Mouse (Mus musculus): ENCODE measurements around the gene Tmem131. TPM values are rescaled to one million over a fixed set of nuclear protein-coding genes. Genes with fewer than 3 reads are reported as not detected.
A peak's percentile ranks its signal among the peaks of the same experiment; 100 is the strongest.

Gene Tmem131
- polyA plus RNA-seq, 1 experiment from 2014 or later, result 15.6 TPM

DNA sequence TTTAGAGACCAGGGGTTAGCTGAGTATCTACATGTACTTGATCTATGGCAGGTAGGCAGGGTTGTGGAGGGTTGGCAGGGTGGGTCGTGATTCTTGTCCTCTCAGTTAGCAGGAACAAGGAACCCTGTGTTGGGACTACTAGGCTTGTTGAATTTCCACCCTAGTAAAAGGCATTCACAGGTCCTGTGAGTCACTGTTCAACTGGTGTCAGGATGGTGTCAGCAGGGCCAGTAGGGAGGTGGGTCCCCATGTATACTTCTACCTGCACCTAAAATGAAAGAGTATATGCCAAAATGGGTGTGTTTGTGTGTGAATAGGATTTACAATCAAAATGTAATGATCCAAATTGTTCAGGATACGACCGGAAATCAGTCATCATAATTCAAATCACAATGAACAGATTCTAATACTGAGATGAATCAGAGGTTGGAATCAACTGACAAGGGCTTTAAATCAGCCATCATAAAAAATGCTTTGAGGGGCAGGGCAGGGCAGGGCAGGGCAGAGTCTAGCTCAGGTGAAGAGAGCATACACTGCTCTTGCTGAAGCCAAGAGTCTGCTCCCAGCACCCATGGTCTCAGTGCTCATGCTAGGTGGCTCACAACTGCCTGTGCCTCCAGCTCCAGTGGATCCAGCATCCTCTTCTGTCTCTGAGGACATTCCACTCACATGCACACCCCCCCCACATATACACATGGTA lies 27.6 kb upstream of the Tmem131 start:
- H3K4me2 ChIP-seq, result no peak overlapping the region
- no peaks in the 10 kb centered on the region for H3K27me3 ChIP-seq
- H3K9me3 ChIP-seq, result no peaks in the 10 kb centered on the region
- H3K9ac ChIP-seq (replicated peaks), result no peak overlapping the region
- no peak overlapping the region for H3K4me3 ChIP-seq (replicated peaks)
- H3K36me3 ChIP-seq, result no peaks in the 10 kb centered on the region
- no peak overlapping the region for H3K27ac ChIP-seq
- WGBS, result 88% methylated on average over 3 of the region's 3 CpGs
- ATAC-seq (ENCODE audit: insufficient number of reproducible peaks, insufficient read depth, low FRiP score, low TSS enrichment, low read depth), result no peak
- no peaks in the 10 kb centered on the region for H3K4me1 ChIP-seq (replicated peaks)

DNA sequence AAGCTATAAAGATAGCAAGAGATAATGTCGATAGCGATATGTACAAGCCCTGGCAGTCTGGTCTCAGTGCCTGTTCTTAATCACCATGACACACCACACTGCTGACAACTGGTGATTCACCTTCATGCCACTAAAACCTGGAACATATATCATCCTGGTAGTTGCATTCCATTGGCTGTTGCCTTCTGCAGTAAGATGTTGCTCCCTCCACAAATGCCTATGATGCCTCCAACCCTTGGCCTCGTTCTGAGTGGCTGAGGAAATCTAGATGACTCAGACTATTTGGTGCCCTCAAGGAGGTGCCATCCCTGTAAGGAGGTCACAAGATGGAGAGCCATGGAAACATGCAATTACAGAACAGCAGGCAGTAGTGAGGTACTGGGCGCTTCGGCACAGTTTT lies 22.4 kb upstream of the Tmem131 start:
- H3K4me3 ChIP-seq (replicated peaks), result no peak overlapping the region
- no peak overlapping the region for H3K9ac ChIP-seq (replicated peaks)
- no peaks in the 10 kb centered on the region for H3K36me3 ChIP-seq
- H3K4me1 ChIP-seq (replicated peaks), result no peaks in the 10 kb centered on the region
- H3K27ac ChIP-seq, result no peak overlapping the region
- no peaks in the 10 kb centered on the region for H3K9me3 ChIP-seq
- WGBS, result 81% methylated on average over 5 of the region's 5 CpGs
- no peaks in the 10 kb centered on the region for H3K27me3 ChIP-seq
- no peak overlapping the region for H3K4me2 ChIP-seq
- ATAC-seq (ENCODE audit: insufficient number of reproducible peaks, insufficient read depth, low FRiP score, low TSS enrichment, low read depth), result no peak

DNA sequence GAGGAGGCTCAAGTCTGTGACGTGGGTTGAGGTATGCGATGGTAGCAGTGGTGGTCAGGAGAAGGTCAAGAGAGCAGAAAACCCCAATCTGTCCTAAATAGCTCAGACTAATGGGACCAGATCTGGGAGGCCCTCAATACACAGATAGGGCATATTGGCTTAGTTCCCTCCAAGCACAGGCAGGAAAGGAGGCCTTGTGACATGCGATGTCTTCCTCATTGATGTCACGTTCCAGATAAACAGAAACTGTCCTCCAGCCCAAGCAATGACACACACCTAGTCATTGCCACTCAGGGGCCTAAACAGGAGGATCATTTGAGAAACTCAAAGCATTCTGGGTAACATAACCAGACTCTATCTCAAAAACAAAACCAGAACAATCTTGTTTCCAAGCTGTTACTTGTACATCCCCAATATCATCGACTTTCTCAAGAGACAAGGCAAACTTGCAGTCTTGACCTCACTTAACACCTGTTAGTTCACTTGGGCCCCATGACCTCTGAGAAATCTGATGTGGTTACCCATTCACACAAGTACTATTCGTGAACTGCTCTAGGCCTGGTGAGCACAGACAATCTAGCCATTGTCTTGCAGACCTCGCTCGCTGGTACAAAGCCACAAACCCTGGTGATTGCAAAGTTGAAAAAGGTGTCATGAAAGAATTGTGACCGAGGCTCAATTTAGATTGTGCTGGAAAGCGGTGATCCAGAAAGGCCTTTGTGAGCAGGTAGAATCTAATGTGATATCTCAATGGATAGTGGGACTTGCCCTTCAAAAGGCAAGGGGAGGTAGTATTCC lies 19.1 kb upstream of the Tmem131 start:
- no peaks in the 10 kb centered on the region for H3K9me3 ChIP-seq
- no peak for ATAC-seq (ENCODE audit: insufficient number of reproducible peaks, insufficient read depth, low FRiP score, low TSS enrichment, low read depth)
- H3K9ac ChIP-seq (replicated peaks), result no peak overlapping the region
- no peaks in the 10 kb centered on the region for H3K36me3 ChIP-seq
- 86% methylated on average over 10 of the region's 10 CpGs for WGBS
- no peaks in the 10 kb centered on the region for H3K4me1 ChIP-seq (replicated peaks)
- H3K4me3 ChIP-seq (replicated peaks), result no peak overlapping the region
- H3K27ac ChIP-seq, result no peak overlapping the region
- no peaks in the 10 kb centered on the region for H3K27me3 ChIP-seq
- H3K4me2 ChIP-seq, result no peak overlapping the region

DNA sequence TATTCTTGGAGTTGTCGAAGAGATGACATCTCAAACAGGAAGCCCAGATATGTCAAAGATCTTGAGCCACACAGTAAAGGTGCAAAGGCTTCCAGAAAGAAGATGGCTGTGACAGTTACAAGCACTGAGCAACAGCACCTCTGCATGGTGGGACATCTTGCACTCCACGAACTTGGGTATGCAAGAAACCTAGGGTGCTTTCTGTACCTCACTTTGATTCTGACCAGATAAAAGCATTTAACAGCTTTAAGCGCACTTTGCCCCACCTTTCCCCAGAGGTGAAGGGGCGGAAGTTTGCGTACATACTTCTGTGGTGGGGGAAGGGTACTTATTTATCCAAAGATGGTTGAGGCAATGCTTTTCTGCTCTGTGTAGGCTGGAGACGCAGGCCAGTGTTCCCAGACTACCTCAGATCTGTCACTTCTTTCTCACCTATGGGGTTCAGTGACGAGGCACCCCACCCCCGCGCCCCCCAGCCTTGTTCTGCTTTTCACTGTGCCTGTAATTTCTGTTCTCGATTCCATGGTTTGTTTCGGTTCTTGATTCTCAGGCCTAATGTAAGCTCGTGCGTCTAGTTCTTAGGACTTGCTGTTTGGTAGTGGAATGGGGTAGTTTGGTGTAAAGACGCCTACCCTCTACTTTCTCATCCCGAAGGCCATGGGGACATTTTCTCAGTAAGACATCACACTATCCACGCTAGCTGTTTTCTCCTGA lies 17.2 kb upstream of the Tmem131 start:
- H3K27ac ChIP-seq, result no peak overlapping the region
- no peaks in the 10 kb centered on the region for H3K27me3 ChIP-seq
- H3K36me3 ChIP-seq, result no peaks in the 10 kb centered on the region
- H3K4me1 ChIP-seq (replicated peaks), result no peaks in the 10 kb centered on the region
- no peaks in the 10 kb centered on the region for H3K9me3 ChIP-seq
- H3K4me2 ChIP-seq, result no peak overlapping the region
- no peak overlapping the region for H3K9ac ChIP-seq (replicated peaks)
- WGBS, result 83% methylated on average over 16 of the region's 16 CpGs
- no peak for ATAC-seq (ENCODE audit: insufficient number of reproducible peaks, insufficient read depth, low FRiP score, low TSS enrichment, low read depth)
- H3K4me3 ChIP-seq (replicated peaks), result no peak overlapping the region

DNA sequence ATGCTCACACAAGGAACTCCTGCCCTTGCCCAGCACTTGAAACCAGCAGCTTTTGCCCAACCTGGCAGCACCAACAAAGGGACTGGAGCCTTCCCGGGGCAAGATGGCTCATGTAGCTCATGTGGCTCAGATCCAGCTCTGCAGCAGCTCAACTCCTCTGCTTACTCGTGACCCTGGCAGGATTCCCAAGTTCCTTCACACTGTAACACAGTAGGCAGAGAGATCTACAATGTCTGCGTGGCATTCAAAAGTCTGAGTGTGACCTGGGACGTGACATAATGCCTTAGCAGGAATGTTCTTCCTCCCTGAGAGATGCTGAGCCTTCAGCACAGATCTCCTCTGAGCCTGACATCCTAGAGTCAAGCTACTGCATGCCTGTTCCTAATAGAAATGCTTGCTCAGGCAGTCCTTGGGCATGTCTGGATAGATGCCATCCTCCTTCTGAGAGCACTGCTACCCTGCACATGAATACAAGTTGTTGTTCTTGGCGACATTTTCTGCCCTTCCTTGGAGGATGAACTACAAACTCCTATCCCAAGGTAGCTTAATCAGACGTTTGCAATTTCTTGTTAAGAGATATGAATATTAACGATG lies 6.2 kb upstream of the Tmem131 start:
- no peaks in the 10 kb centered on the region for H3K36me3 ChIP-seq
- H3K4me2 ChIP-seq, result no peak overlapping the region
- no peaks in the 10 kb centered on the region for H3K27me3 ChIP-seq
- H3K9me3 ChIP-seq, result no peaks in the 10 kb centered on the region
- H3K9ac ChIP-seq (replicated peaks), result no peak overlapping the region
- H3K27ac ChIP-seq, result no peak overlapping the region
- WGBS, result 78% methylated on average over 7 of the region's 7 CpGs
- H3K4me1 ChIP-seq (replicated peaks), result no peaks in the 10 kb centered on the region
- H3K4me3 ChIP-seq (replicated peaks), result no peak overlapping the region
- no peak for ATAC-seq (ENCODE audit: insufficient number of reproducible peaks, insufficient read depth, low FRiP score, low TSS enrichment, low read depth)

DNA sequence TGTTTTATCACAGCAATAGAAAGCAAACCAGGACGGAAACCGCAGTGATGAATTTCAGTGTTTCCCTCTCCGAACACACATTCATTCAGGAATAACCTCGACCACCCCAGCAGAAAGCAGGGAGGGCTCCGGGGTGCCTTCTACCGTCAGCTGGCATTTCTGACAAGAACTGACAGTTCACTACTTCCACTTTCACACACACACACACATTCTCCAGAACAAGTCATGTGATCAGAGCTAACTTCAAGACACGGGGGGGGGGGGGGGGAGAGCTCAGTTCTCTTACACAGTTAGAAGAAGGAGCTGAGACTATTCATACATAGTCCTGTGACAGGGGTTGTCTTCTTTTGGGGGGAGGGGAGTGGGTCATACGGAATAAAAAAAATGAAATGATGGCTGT lies 4.0 kb upstream of the Tmem131 start:
- Histone ChIP-seq H3K4me2 (no peak overlapping the region), H3K36me3 (no peaks in the 10 kb centered on the region), H3K27ac (no peak overlapping the region), H3K27me3 (no peaks in the 10 kb centered on the region), H3K9me3 (no peaks in the 10 kb centered on the region), H3K4me1 (replicated peaks) (no peaks in the 10 kb centered on the region), H3K9ac (replicated peaks) (no peak overlapping the region), H3K4me3 (replicated peaks) (no peak overlapping the region)
- no peak for ATAC-seq (ENCODE audit: insufficient number of reproducible peaks, insufficient read depth, low FRiP score, low TSS enrichment, low read depth)
- 83% methylated on average over 8 of the region's 8 CpGs for WGBS

DNA sequence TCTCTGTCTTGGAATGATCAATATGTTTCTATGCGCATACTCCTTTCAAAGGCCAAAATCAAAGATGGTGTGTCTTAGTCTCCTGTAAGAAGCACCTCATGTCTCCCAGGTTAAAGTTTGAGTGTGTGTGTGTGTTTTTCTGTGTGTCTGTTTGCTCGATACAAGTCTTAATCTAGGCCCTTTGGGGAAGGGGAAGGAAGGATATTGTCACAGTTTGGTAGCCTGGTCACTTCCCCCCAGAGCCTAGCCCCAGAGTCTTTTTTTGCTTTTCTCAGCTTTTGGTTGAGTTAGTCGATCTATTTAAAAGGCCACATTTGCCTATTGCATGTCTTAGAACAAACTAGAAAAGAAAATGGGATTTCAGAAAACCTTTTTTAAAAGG lies 3.1 kb downstream of the Tmem131 start:
- H3K9me3 ChIP-seq, result no peaks in the 10 kb centered on the region
- WGBS, result 53% methylated on average over 3 of the region's 3 CpGs
- no peaks in the 10 kb centered on the region for H3K36me3 ChIP-seq
- H3K4me1 ChIP-seq (replicated peaks), result peaks cover 15% of the 10 kb centered on the region
- peak overlapping the region; percentile 69 for H3K4me2 ChIP-seq
- peak overlapping the region; percentile 92 for H3K9ac ChIP-seq (replicated peaks)
- peak overlapping the region; percentile 82 for H3K4me3 ChIP-seq (replicated peaks)
- H3K27ac ChIP-seq, result no peak overlapping the region; the same call in 1 of the 2 replicates
- H3K27me3 ChIP-seq, result no peaks in the 10 kb centered on the region
- ATAC-seq (ENCODE audit: insufficient number of reproducible peaks, insufficient read depth, low FRiP score, low TSS enrichment, low read depth), result no peak

DNA sequence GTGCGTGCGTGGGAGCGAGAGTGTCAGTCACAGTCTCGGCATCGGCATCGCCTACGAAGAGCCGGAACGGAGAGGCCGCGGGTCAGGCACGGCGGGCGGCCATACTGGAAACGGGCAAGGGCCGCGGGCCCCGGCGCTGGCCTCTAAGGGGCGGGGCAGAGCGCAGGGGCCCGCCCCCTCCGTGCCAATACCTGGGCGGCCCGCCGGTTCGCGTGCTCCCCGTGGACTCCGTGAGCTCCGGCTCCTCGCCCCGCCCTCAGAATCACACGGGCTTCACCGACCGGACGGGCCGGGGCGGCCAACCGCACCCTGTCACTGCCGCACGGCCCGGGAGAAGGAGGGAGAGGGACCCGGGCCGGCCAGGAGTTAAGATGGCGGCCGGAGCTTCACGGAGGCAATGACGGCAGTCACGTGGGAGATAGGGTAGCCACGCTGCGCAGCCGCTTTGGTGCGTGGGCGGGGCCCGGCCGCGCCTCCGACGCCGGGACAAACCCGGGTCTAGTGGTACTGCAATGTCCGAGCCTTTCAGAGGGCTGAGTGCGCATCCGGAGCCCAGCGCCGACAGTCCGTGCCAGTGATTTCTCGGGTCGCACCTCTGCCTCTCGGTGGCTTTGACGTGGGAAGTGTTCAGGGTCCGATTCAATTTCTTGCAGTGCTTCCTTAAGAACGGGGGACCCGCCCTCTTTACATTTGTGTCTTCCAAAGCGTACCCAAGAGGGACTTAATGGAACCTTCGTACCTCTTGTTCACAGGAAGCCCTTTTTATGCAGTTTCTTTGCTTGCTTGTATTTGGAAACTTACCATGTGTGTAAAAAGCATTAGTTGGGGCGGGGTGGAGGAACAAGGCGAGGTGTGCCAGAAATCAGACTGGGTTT lies 3.7 kb downstream of the Tmem131 start:
- H3K4me3 ChIP-seq (replicated peaks), result peak overlapping the region; percentile 82
- H3K4me2 ChIP-seq, result peak overlapping the region; percentile 69
- WGBS, result under 1% methylated on average over 76 of the region's 79 CpGs
- no peaks in the 10 kb centered on the region for H3K27me3 ChIP-seq
- H3K36me3 ChIP-seq, result no peaks in the 10 kb centered on the region
- H3K9ac ChIP-seq (replicated peaks), result peak overlapping the region; percentile 92
- peak overlapping the region; percentile 93 for H3K27ac ChIP-seq
- peak; percentile 97 for ATAC-seq (ENCODE audit: insufficient number of reproducible peaks, insufficient read depth, low FRiP score, low TSS enrichment, low read depth)
- H3K4me1 ChIP-seq (replicated peaks), result peaks cover 16% of the 10 kb centered on the region
- H3K9me3 ChIP-seq, result no peaks in the 10 kb centered on the region

DNA sequence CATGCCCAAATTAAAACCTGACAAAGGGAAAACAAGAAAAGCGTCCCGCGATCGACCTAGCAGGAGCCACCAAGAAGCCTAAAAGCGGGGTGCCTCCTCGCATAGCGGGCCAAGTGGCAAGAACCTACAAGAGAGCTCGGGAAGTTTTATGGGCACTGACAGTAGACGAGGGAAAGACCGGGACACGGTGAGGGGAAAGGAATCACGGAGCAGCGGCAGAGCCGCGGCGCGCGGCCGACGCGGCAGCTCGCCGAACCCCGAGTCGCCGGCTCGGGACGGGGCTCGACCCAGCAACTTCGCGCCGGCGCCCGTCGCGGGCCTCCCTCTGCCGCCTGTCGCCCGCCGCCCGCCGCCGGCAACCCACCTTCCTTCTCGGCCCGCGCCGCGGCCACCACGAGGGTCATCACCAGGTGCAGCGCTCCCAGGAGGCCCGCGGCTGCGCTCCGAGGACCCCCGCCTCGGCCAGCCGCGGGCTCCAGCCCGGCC lies 4.6 kb downstream of the Tmem131 start:
- H3K9ac ChIP-seq (replicated peaks), result peak overlapping the region; percentile 92
- peak overlapping the region; percentile 82 for H3K4me3 ChIP-seq (replicated peaks)
- under 1% methylated on average over 46 of the region's 59 CpGs for WGBS
- peak overlapping the region; percentile 69 for H3K4me2 ChIP-seq
- peak; percentile 26; the same call in 1 of the 2 replicates for ATAC-seq (ENCODE audit: insufficient number of reproducible peaks, insufficient read depth, low FRiP score, low TSS enrichment, low read depth)
- H3K4me1 ChIP-seq (replicated peaks), result peaks cover 19% of the 10 kb centered on the region
- H3K9me3 ChIP-seq, result no peaks in the 10 kb centered on the region
- peak overlapping the region; percentile 93 for H3K27ac ChIP-seq
- no peaks in the 10 kb centered on the region for H3K27me3 ChIP-seq
- no peaks in the 10 kb centered on the region for H3K36me3 ChIP-seq

DNA sequence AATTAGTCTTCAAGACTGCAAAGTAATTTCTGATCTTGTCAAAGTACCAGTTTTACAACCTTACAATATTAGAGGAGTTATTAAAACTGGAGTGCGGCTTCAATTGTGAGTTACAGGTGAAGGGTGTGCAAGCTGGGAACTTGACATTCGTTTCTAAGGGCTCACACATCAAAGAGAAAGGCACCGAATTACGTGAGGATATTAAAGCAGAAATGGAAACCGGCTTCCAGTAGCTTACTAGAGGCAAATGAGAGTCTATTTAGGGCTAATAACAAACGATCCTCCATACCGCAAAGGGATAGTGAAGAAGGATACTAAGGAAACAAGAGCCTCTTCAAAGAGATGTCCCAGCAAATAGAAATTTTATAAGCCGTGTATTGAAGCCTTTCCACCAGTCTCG lies 5.1 kb downstream of the Tmem131 start:
- H3K27me3 ChIP-seq, result no peaks in the 10 kb centered on the region
- H3K4me3 ChIP-seq (replicated peaks), result peak overlapping the region; percentile 82
- H3K9me3 ChIP-seq, result no peaks in the 10 kb centered on the region
- no peak for ATAC-seq (ENCODE audit: insufficient number of reproducible peaks, insufficient read depth, low FRiP score, low TSS enrichment, low read depth)
- H3K36me3 ChIP-seq, result no peaks in the 10 kb centered on the region
- H3K4me1 ChIP-seq (replicated peaks), result peaks cover 19% of the 10 kb centered on the region
- H3K27ac ChIP-seq, result no peak overlapping the region
- peak overlapping the region; percentile 92 for H3K9ac ChIP-seq (replicated peaks)
- 1% methylated on average over 9 of the region's 9 CpGs for WGBS
- peak overlapping the region; percentile 69 for H3K4me2 ChIP-seq
